Mouse (Mus musculus): ENCODE measurements around the gene Sec24c. TPM values are rescaled to one million over a fixed set of nuclear protein-coding genes. Genes with fewer than 3 reads are reported as not detected.

Gene Sec24c
- total RNA-seq, 1 experiment, result 104 TPM

GRCm38 (mm10) chr14:20698515-20698914, 24.4 kb downstream of the Sec24c start:
- TF ChIP-seq ZC3H11A (IDR thresholded peaks at IDR 0.05; ENCODE audit: borderline replicate concordance, low read depth, low read length) (no peak), HCFC1 (IDR thresholded peaks at IDR 0.05; ENCODE audit: borderline replicate concordance, insufficient read depth, low read length) (no peak), ZNF384 (IDR thresholded peaks at IDR 0.05; ENCODE audit: low read depth, low read length) (no peak), CHD2 (IDR thresholded peaks at IDR 0.05; ENCODE audit: low read depth, low read length) (no peak), MAFK (IDR thresholded peaks at IDR 0.05; ENCODE audit: insufficient read depth, low read depth, low read length) (no peak)
- H3K4me1 ChIP-seq (ENCODE audit: control insufficient read depth in 2 of 2, insufficient read depth in 2 of 2, low read length in 2 of 2, poor library complexity in 1 of 2), result peaks cover 8 to 10% of the 10 kb centered on the region in 2 experiments
- in situ Hi-C loops (cut with MboI; ENCODE audit: low sequenced_read_pairs in 2 of 2, unreplicated experiment in 2 of 2), result no loop called here

GRCm38 (mm10) chr14:20700362-20700761, 26.3 kb downstream of the Sec24c start:
- no peak for DNase-seq (ENCODE audit: low read depth, low spot score)
- in situ Hi-C loops (cut with MboI; ENCODE audit: low sequenced_read_pairs in 2 of 2, unreplicated experiment in 2 of 2), result no loop called here
- H3K36me3 ChIP-seq (ENCODE audit: control insufficient read depth, insufficient read depth, low read length, poor library complexity, severe bottlenecking), result no peaks in the 10 kb centered on the region; the same call in 1 of the 2 replicates
- no peaks in the 10 kb centered on the region for H3K9me3 ChIP-seq (ENCODE audit: control insufficient read depth, insufficient read depth, low read depth, low read length)
- H3K4me1 ChIP-seq (ENCODE audit: control insufficient read depth in 2 of 2, insufficient read depth in 2 of 2, low read length in 2 of 2, poor library complexity in 1 of 2), result peaks cover 6 to 8% of the 10 kb centered on the region in 2 experiments
- H3K27ac ChIP-seq (ENCODE audit: insufficient read depth, low read depth, low read length, poor library complexity, severe bottlenecking), result no peak overlapping the region
- TF ChIP-seq ZNF384 (IDR thresholded peaks at IDR 0.05; ENCODE audit: low read depth, low read length) (no peak), MAFK (IDR thresholded peaks at IDR 0.05; ENCODE audit: insufficient read depth, low read depth, low read length) (no peak), HCFC1 (IDR thresholded peaks at IDR 0.05; ENCODE audit: borderline replicate concordance, insufficient read depth, low read length) (no peak), ZC3H11A (IDR thresholded peaks at IDR 0.05; ENCODE audit: borderline replicate concordance, low read depth, low read length) (no peak), CHD2 (IDR thresholded peaks at IDR 0.05; ENCODE audit: low read depth, low read length) (no peak)
- no peak overlapping the region for H3K4me3 ChIP-seq (ENCODE audit: insufficient read depth in 1 of 2, low read depth in 1 of 2, low read length in 2 of 2, poor library complexity in 1 of 2, severe bottlenecking in 1 of 2)
- no peak overlapping the region for H3K9ac ChIP-seq (ENCODE audit: insufficient read depth, low read depth, low read length, poor library complexity, severe bottlenecking)

More at GRCm38 (mm10) chr14:20698515-20698914, 24.4 kb downstream of the Sec24c start:
- no peak overlapping the region for H3K4me3 ChIP-seq (ENCODE audit: insufficient read depth in 1 of 2, low read depth in 1 of 2, low read length in 2 of 2, poor library complexity in 1 of 2, severe bottlenecking in 1 of 2)
- H3K9ac ChIP-seq (ENCODE audit: insufficient read depth, low read depth, low read length, poor library complexity, severe bottlenecking), result no peak overlapping the region
- DNase-seq (ENCODE audit: low read depth, low spot score), result no peak
- no peaks in the 10 kb centered on the region for H3K9me3 ChIP-seq (ENCODE audit: control insufficient read depth, insufficient read depth, low read depth, low read length)
- H3K36me3 ChIP-seq (ENCODE audit: control insufficient read depth, insufficient read depth, low read length, poor library complexity, severe bottlenecking), result peaks cover 9% of the 10 kb centered on the region
- H3K27ac ChIP-seq (ENCODE audit: insufficient read depth, low read depth, low read length, poor library complexity, severe bottlenecking), result no peak overlapping the region

- Histone ChIP-seq H3K27ac (ENCODE audit: insufficient read depth, low read depth, low read length, poor library complexity, severe bottlenecking) (no peak overlapping the region; the same call in 1 of the 2 replicates), H3K4me1 (ENCODE audit: control insufficient read depth in 2 of 2, insufficient read depth in 2 of 2, low read length in 2 of 2, poor library complexity in 1 of 2) (peaks cover 2 to 3% of the 10 kb centered on the region in 2 experiments), H3K9me3 (ENCODE audit: control insufficient read depth, insufficient read depth, low read depth, low read length) (no peaks in the 10 kb centered on the region), H3K9ac (ENCODE audit: insufficient read depth, low read depth, low read length, poor library complexity, severe bottlenecking) (peak overlapping the region; percentile 68; the same call in 1 of the 2 replicates), H3K36me3 (ENCODE audit: control insufficient read depth, insufficient read depth, low read length, poor library complexity, severe bottlenecking) (no peaks in the 10 kb centered on the region; the same call in 1 of the 2 replicates), H3K4me3 (ENCODE audit: insufficient read depth in 1 of 2, low read depth in 1 of 2, low read length in 2 of 2, poor library complexity in 1 of 2, severe bottlenecking in 1 of 2) (peak overlapping the region; percentile 77 to 79)
- in situ Hi-C loops (cut with MboI; ENCODE audit: low sequenced_read_pairs in 2 of 2, unreplicated experiment in 2 of 2), result no loop called here
- DNase-seq (ENCODE audit: low read depth, low spot score), result no peak
- TF ChIP-seq HCFC1 (IDR thresholded peaks at IDR 0.05; ENCODE audit: borderline replicate concordance, insufficient read depth, low read length), result no peak
Observed at GRCm38 (mm10) chr14:20701554-20701953, 27.4 kb downstream of the Sec24c start.

GRCm38 (mm10) chr14:20702096-20702740, 28.1 kb downstream of the Sec24c start:
- peaks cover 0 to 2% of the 10 kb centered on the region in 2 experiments; a peak in 3 of 4 replicates for H3K4me1 ChIP-seq (ENCODE audit: control insufficient read depth in 2 of 2, insufficient read depth in 2 of 2, low read length in 2 of 2, poor library complexity in 1 of 2)

More at GRCm38 (mm10) chr14:20702096-20702740, 28.1 kb downstream of the Sec24c start:
- Histone ChIP-seq H3K4me3 (ENCODE audit: insufficient read depth in 1 of 2, low read depth in 1 of 2, low read length in 2 of 2, poor library complexity in 1 of 2, severe bottlenecking in 1 of 2) (peak overlapping the region; percentile 77 to 79), H3K9ac (ENCODE audit: insufficient read depth, low read depth, low read length, poor library complexity, severe bottlenecking) (peak overlapping the region; percentile 85), H3K9me3 (ENCODE audit: control insufficient read depth, insufficient read depth, low read depth, low read length) (no peaks in the 10 kb centered on the region), H3K36me3 (ENCODE audit: control insufficient read depth, insufficient read depth, low read length, poor library complexity, severe bottlenecking) (no peaks in the 10 kb centered on the region; the same call in 1 of the 2 replicates), H3K27ac (ENCODE audit: insufficient read depth, low read depth, low read length, poor library complexity, severe bottlenecking) (peak overlapping the region; percentile 85)
- TF ChIP-seq ZC3H11A (IDR thresholded peaks at IDR 0.05; ENCODE audit: borderline replicate concordance, low read depth, low read length) (no peak), HCFC1 (IDR thresholded peaks at IDR 0.05; ENCODE audit: borderline replicate concordance, insufficient read depth, low read length) (no peak)
- in situ Hi-C loops (cut with MboI; ENCODE audit: low sequenced_read_pairs in 2 of 2, unreplicated experiment in 2 of 2), result no loop called here
- no peak for DNase-seq (ENCODE audit: low read depth, low spot score)
